ENCODE assay signal across 18 mouse cellular contexts in the genomic region with DNA sequence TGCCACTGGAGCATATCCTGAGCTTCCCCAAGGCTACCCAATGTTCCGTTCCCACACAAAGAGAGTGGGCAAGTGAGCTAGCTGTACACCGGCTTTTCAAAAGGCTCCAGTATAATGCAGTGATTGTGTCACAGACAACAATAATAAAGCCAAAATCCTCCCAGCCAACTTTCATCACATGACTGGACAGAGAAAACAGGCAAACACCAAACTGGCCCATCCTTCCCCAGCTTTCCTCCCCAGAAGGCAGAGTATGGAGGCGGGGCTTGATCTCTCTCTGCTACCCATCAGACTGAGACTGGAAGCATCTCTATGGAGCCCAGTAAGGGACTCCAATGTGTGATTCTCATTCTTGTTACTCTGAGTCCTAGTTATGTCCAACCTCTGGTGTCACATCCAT. TPM values are rescaled to one million over a fixed set of nuclear protein-coding genes. Genes with fewer than 3 reads are reported as not detected.
DNase-seq lines count a peak whose midpoint lies in the region; TF ChIP-seq lines count a peak whose summit lies in the region.
"Had no signal": no experiment of that assay in that cellular context is flagged by ENCODE, and none has a peak within 500 bp of the region (broad histone marks: within the 10 kb centered on the region; RNA-seq: fewer than 3 reads in every experiment).

No protein-coding gene starts in this region.

- TF ChIP-seq CTCF in layer of hippocampus, adult 2 months (conservative IDR thresholded peaks at IDR 0.05) = no peak

- DNase-seq in cerebellum, adult 9-10 months = peak; percentile 27
- DNase-seq in cerebellum, adult 8-10 months = no peak
- DNase-seq in layer of hippocampus, adult 2 months (ENCODE audit: low spot score in 2 of 2) = peak; percentile 14 to 22
- no peak for DNase-seq in layer of hippocampus, postnatal 10 days (ENCODE audit: low spot score in 2 of 2)
- DNase-seq in Muller cell, postnatal 12 days (ENCODE audit: inconsistent ontology term) = peak; percentile 25
- peak; percentile 72 for DNase-seq in layer of hippocampus, adult 9-11 months
- DNase-seq in kidney, postnatal 4 days = no peak
- DNase-seq: adrenal gland, postnatal 10 days; B cell, adult 2 months; cerebellum, adult 11-12 months; cerebellum, postnatal 10 days; forebrain, postnatal 0 days; gastrocnemius, postnatal 36 days; heart, adult 11 months; heart, postnatal 36 days had no signal

- H3K4me3 ChIP-seq in layer of hippocampus, adult 2 months = no peak overlapping the region
- H3K4me3 ChIP-seq: embryonic facial prominence, embryonic 10.5 days; forebrain, embryonic 13.5 days; heart, embryonic 13.5 days had no signal

- no peak overlapping the region for H3K27ac ChIP-seq in layer of hippocampus, adult 2 months
- H3K27ac ChIP-seq: embryonic facial prominence, embryonic 10.5 days; forebrain, embryonic 13.5 days; heart, embryonic 13.5 days had no signal

RNA-seq across cellular contexts. Expression of gene Ncam1, which starts 52.8 kb away (rescaled TPM):
- 100 to 1,000 TPM; 303 to 307 TPM for total RNA-seq in layer of hippocampus, adult 2 months (2021)
- total RNA-seq in layer of hippocampus, postnatal 10 days (2021) = 100 to 1,000 TPM; 591 to 653 TPM

Comparison
In these comparisons a context has a peak if more than half of its experiments do, and no peak if none do; other contexts are left out.
1. DNase-seq: peak in cerebellum, adult 9-10 months (single experiment), layer of hippocampus, adult 2 months (2 of 2), Muller cell, postnatal 12 days (single experiment) and layer of hippocampus, adult 9-11 months (single experiment); none in cerebellum, adult 8-10 months (single experiment), layer of hippocampus, postnatal 10 days (0 of 2) and kidney, postnatal 4 days (0 of 2).